Mouse (Mus musculus): ENCODE data around the gene Elf2. TPM values are rescaled to one million over a fixed set of nuclear protein-coding genes. Genes with fewer than 3 reads are reported as not detected.
"Not testable (repeated sequence)": the region's sequence is repeated elsewhere in the genome, so short reads cannot be mapped to it uniquely, and the experiment has no call there.

Gene Elf2
- total RNA-seq, 2 experiments from 2014 or later: 38.5 to 43.6 TPM

- DNase-seq (ENCODE audit: low spot score): no peak
Observed at GRCm38 (mm10) chr3:51359558-51360307, 19.3 kb upstream of the Elf2 start.

DNA sequence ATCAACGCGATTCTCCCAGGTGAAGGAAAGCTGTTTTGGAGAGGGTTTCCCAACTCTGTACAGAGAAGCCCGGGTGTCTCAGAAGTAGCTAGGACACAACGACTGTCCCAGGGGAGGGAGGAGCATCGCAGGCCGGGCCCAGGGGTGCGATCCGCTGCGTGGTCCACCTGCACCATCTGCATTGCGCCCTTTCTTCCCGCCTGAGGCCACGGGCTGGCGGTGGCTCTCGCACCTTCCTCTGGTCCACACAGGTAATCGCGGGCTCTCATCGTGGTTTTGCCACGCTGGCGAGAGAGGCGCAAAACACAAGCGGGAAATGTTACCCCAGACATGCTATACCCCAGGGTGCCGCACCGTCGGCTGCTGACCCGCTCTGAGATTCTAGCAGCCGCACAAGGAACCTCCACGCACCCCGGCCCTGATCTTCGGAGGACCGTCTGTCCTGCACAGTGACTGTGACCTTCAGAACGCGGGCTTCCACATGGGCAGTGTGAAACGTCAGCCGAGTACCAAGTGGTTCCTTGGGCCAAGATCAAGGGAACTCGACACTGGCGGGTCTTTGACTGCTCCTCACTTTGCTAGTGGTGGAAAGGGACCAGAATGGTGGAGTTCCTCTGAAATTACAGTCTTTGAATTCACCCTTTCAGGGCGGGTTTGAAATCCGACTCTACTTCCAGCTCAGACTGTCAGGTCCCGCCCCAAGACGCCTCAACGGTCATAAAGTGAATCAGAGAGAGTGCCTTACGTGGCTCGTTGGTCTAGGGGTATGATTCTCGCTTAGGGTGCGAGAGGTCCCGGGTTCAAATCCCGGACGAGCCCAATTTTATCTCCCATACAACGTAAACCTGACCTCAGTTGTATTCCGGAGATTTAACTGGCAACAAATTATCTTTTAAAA lies 18.4 kb upstream of the Elf2 start:
- DNase-seq (ENCODE audit: low spot score): peak; percentile 63

GRCm38 (mm10) chr3:51358181-51358580 lies 17.7 kb upstream of the Elf2 start:
- peak; percentile 57 for DNase-seq (ENCODE audit: low spot score)

- DNase-seq (ENCODE audit: low spot score): no peak
Observed at GRCm38 (mm10) chr3:51357624-51358023, 17.2 kb upstream of the Elf2 start.

- no peak for DNase-seq (ENCODE audit: low spot score)
Observed at GRCm38 (mm10) chr3:51357078-51357477, 16.6 kb upstream of the Elf2 start.

DNA sequence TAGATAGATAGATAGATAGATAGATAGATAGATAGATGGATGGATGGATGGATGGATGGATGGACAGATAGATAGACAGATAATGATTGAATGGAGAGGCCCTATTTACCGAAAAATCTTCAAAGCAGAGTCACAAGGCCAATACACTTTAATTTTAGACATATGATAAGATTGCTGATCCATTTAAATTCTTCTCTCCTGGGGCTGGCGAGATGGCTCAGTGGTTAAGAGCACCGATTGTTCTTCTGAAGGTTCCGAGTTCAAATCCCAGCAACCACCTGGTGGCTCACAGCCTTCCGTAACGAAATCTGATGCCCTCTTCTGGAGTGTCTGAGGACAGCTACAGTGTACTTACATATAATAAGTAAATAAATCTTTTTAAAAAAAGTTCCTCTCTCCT lies 14.5 kb upstream of the Elf2 start:
- DNase-seq (ENCODE audit: low spot score): not testable (repeated sequence)

DNA sequence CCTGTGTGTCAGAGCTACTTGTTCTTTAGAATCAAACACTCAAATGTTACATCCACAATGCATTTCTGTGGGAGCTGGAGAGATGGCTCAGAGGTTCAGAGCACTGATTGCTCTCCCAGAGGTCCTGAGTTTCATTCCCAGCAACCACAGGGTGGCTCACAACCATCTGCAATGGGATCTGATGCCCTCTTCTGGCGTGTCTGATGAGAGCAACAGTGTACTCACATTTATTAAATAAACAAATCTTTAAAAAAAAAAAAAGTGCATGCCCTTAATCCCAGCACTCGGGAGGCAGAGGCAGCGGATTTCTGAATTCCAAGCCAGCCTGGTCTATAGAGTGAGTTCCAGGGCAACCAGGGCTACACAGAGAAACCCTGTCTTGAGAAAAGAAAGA lies 13.6 kb upstream of the Elf2 start:
- no peak for DNase-seq (ENCODE audit: low spot score)

DNA sequence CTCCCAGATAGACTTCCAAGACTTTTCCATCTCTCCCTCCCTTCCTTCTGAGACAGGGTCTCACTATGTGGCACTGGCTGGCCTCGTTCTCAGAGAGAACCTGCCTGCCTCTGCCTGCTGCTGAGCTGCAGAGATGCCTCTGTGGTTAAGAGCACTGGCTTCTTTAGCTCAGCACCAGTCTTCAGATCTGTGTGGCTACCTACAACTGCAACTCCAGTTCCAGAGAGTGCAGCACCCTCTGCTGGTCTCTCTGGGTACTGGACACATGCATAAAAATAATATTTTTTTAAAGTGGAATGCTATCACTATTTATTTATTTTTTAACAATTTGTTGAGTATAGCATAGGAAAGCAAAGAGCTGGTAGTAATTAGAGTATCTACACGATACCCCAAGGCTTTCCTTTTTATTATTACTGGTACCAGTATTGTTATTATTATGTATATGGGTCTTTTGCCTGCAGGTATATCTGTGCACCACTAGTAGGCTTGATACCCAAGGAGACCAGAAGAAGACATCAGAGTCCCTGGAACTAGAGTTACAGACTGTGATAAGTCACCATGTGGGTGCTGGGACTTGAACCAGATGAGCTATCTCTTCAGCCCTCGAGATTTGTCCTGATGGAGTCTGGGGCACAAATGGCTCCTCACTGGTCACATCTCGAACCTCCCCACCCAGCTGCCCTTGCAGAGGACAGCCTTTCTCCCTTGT lies 13.0 kb upstream of the Elf2 start:
- DNase-seq (ENCODE audit: low spot score): peak; percentile 66

GRCm38 (mm10) chr3:51350806-51351205 lies 10.3 kb upstream of the Elf2 start:
- no peak for DNase-seq (ENCODE audit: low spot score)

DNA sequence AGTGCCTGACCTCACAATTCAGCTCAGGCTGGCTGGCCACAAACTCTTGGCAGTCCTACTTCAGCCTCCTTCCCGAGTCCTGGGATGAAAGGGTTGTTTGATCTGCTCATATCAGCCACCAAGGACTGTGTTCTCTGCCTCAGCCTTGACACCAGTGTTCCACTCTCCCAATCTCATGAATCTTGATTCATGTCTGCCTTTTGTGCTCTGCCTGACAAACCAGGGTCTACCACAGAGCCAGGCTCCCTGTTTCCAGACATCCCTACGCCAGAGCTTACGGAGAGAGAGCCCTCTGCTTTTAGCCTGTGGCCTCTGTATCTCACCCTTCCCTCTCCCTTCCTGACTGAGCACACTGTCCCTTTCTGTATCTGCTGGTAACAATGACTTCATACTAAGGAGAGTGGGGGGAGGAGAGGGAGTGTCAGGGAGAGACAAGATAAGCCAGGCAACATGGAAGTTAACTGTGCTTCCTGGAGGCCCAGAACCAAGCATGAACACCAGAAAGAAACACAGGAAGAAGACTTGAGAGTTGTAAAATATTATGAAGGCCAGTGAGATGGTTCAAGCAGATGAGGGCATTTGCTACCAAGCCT lies 8.3 kb upstream of the Elf2 start:
- DNase-seq (ENCODE audit: low spot score): no peak

GRCm38 (mm10) chr3:51345017-51345416 lies 4.6 kb upstream of the Elf2 start:
- DNase-seq (ENCODE audit: low spot score): not testable (repeated sequence)

- not testable (repeated sequence) for DNase-seq (ENCODE audit: low spot score)
Observed at GRCm38 (mm10) chr3:51344182-51344581, 3.7 kb upstream of the Elf2 start.

- DNase-seq (ENCODE audit: low spot score): no peak
Observed at GRCm38 (mm10) chr3:51343260-51343659, 2.8 kb upstream of the Elf2 start.

DNA sequence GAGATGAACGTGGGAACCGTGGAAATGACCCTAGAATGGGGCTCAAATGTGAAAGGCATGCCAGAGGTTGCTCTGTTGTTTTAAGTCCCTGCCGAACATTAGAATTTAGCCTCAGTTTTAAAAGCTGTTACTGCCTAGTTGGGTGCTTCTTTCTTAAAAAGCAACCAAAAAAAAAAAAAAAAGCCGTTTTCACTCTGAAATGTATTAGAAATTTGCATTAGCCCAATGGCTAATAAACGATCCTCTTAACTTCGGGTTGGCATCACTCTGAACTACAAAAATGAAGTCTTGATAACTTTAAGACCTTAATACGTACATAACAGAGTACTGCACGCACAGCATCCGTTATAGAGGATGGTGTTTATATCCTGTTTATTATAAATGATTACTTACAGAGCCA lies 1.7 kb upstream of the Elf2 start:
- DNase-seq (ENCODE audit: low spot score): no peak

DNA sequence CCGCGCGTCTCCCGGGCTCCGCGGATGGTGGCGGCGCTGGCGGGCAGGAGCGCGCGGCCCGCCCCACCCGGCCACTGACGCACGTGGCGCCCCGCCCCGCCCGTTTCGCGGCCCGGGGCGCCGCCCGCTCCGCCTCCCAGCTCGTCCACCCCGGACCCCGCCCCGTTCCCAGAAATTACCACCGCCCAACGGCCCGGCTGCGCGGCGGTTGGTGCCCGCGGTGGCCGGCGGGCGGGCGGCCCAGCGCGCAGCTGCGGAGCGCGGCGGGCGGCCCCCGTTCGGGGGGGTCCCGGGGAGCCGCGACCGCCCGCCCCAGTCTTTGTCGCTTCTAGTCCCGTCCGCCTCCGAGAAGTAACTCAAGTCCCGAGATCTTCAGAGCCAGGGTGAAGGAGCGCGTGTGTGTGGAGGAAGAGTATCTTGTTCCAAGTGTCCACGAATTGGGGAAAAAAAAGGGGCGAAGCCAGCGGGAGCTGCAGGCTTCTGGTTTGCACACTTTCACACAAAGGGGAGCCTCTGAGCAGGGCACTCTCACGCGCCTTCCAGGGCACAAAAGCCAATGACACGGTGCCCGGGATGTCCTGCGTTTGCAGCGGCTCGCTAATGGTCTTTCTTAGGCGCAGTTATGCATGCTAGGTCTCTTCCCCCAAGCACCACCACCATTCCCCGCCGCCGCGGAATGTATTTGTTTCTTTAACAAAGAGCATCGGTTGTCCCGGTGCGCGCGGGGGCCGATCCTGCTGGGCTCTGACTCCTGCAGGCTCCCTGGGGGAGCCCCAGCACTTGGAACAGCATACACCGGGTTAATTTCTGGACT lies 1.0 kb upstream of the Elf2 start:
- DNase-seq (ENCODE audit: low spot score): peak; percentile 92

DNA sequence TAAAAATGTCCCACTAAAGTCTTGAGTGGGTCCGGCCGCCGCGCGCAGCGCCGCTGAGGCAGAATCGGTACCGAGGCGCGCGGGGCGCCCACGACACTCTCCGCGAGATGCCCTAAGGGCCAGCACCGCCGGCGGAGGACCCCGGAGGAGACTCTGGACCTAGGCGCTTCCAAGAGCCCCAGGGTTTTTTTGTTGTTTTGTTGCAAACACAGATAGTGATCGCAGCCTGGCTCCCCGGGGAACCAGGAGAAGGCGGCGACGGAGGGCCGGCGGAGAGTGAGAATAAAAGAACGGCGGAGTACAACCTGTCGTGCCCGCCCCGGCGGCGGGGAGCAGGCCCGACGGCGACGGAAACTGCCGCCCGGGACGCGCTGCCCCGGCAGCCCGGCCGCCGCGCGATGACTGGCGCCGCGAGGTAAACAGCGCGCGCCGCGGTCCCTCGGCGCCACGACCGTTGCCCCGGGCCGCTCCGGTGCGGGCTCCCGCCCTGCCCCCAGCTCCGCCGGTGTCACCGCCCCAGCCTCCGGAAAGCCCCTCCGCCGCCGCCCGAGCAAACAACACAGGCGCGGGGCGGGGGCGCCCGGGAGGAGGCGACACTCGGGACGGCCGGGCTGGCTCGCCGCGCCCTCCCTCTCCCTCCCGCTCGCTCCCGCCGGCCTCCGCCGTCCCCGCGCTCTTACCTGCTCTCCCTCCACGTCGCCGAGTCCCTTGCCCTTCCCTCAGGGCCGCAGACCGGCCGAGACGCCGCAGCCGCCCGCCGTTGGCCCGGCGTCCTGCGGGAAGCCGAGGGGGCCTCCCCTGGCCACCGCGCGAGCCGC lies 520 bp downstream of the Elf2 start:
- no peak for DNase-seq (ENCODE audit: low spot score)

DNA sequence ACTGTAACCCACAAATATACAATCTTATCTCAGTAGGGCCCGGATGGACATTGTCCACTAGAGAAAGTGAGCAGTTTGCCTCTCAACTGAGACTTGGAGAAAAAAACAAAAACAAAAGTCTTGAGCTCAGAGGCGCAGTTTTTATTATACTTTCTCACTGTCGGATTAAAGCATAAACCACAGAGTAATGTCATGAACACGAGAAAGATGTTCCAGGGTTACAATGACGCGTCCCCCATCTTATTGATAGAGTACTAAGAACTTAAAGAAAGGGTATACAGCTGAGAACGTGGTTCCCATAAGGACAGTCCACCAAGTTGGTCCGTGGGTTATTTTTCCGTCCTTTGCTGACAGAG lies 1.1 kb downstream of the Elf2 start:
- DNase-seq (ENCODE audit: low spot score): no peak

GRCm38 (mm10) chr3:51335378-51335777 lies 5.1 kb downstream of the Elf2 start:
- DNase-seq (ENCODE audit: low spot score): no peak

- no peak for DNase-seq (ENCODE audit: low spot score)
Observed at GRCm38 (mm10) chr3:51333950-51334349, 6.5 kb downstream of the Elf2 start.

All from gastrocnemius, adult 18-20 months (tissue).